Mouse (Mus musculus) frontal cortex, postnatal 25 days (tissue): ENCODE results near the gene Pnrc1.

Source experiments
- DNase-seq, 2 experiments: peaks; one replicate each; pipeline ENCODE4 v3.0.0; 2022; ENCODE audit warnings: low spot score in 2 of 2

Pnrc1 gene

DNA sequence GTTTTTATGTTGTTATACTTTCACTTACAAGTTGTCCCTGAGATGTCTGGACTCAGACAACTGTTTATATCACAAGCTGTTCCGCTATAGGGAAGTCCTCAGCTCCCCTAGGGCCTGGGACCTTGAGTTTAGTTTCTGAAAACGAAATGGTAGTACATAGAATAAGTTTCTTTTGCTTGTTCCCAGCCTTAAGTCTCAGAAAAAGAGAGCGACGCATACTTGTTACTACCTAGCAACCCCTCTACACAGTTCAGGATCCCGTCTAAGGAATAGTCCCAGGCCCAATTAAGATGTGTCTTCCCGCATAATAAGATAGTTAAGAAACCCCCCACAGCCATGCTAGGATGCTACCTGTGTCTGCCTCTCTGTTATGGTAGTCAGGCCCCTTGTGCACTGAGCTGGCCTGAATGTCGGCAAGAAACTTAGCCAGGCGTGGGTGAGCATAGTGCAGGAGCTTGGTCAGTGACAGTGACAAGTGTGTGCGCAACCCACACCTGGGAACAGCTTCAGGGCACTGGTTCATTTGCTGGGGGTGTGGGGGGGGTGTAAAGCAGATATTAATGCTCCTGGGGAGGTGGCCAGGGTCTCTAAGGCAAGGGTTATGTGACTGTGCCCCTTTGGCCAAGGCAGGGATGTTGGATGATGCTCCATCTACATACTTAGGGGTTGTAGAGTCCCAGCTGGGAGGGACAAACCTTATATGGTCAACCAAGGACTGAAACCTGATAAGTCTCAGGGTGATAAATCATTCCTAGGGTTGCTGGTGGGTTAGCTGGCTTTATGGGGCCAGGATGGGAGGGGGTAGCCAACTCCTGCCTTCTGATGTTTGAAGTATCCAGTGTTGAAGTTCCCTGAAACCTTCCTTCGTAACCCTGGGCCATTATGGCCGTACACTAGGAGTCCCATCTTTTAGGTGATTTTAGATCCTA is 19.3 kb downstream of the Pnrc1 start:
- DNase-seq: no peak

GRCm38 (mm10) chr4:33264979-33265726 is 24.8 kb downstream of the Pnrc1 start:
- no peak for DNase-seq

DNA sequence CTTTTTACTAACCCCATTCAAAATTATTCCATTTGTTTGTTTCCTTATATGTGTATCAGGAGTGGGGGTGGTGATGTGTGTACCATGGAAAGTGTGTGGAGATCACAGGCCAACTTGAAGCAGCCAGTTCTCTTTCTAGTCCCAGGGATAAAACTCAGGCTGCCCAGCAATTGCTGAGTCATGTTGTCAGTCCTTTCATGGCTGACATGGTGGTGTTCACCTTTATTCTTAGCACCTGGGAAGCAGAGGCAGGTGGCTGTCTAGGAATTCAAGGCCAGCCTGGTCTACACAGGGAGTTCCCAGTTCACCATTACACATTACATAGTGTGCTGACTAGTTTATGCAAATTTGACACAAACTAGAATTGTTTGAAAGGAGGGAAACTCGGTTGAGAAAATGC is 27.1 kb downstream of the Pnrc1 start:
- DNase-seq: no peak

DNA sequence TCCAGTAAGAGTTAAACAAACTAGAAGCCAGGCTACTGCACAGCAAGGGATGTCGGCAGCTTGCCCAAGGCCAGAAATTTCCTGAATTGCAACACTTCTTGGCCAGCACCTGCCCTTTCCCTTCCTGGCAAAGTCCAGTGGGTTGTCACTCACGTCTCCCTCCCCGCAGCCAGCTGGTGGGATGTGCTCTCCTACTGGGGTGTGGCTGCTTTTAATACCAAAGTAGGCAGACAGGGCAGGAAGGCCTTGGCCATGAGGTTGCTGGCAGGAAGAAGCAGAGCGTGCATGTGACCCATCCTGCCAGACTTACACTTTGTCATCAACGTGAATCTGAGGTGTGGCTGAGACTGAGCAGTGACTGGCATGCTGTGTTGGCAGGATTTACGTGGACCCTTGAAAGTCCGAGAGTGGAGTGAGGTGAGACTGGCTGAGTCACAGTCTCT is 28.6 kb downstream of the Pnrc1 start:
- DNase-seq: peak; percentile 9 to 17

DNA sequence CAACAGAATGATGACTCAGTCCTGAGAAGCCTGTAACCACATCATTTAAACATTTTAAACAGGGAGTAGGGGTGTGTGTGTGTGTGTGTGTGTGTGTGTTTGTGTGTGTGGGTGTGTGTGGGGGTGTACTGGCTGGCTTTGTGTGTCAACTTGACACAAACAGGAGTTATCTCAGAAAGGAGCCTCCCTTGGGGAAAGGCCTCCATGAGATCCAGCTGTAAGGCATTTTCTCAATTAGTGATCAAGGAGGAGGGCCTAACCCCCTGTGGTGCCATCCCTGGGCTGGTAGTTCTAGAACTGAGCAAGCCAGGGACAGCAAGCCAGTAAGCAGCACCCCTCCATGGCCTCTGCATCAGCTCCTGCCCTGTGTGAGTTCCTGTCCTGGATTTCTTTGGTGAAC is 29.7 kb downstream of the Pnrc1 start:
- no peak for DNase-seq

DNA sequence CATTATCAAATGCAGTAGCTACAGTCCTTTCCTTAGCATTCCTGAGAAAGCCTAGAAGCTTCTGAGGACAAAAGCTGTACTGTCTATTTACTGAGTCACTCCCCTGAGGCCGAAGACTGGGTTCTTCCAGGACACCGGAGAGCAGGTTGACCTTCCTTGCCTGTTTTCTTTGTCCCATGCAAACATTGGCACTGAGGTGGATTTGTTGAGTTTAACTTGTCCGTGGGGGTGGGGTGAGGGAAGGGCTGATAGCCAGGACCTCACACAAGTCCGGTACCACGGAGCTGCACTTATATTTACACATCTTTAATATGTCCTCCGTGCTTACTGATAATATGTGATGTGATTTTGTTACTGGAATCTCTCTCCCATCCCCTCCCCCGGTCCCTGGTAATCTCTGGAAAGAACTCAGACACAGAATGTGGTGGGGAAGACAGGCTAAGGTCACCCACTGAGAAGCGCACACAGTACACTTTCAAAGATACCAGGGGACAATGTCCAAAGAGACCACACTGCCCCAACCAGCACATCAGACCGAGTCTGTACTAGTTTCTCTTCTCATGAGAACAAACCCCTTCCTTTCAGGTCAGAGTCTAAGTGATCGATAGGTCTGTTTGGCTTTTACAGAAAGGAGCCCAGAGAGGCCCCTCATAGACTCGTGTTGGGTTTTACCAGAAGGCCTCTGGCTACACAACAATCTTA is 32.5 kb downstream of the Pnrc1 start:
- DNase-seq: no peak

GRCm38 (mm10) chr4:33254706-33255105 is 35.3 kb downstream of the Pnrc1 start:
- DNase-seq: no peak

GRCm38 (mm10) chr4:33250867-33251266 is 39.1 kb downstream of the Pnrc1 start:
- DNase-seq: no peak

- DNase-seq: no peak
Observed at GRCm38 (mm10) chr4:33249716-33250230, 40.2 kb downstream of the Pnrc1 start.

- no peak for DNase-seq
Observed at GRCm38 (mm10) chr4:33248915-33249314, 41.0 kb downstream of the Pnrc1 start.

- peak; percentile 93 to 96 for DNase-seq
Observed at GRCm38 (mm10) chr4:33248062-33248889, 41.7 kb downstream of the Pnrc1 start.

GRCm38 (mm10) chr4:33247479-33248053 is 42.4 kb downstream of the Pnrc1 start:
- peak; percentile 98 to 99 for DNase-seq

- no peak for DNase-seq
Observed at GRCm38 (mm10) chr4:33245853-33246395, 44.0 kb downstream of the Pnrc1 start.

GRCm38 (mm10) chr4:33243921-33244320 is 46.0 kb downstream of the Pnrc1 start:
- DNase-seq: no peak

DNA sequence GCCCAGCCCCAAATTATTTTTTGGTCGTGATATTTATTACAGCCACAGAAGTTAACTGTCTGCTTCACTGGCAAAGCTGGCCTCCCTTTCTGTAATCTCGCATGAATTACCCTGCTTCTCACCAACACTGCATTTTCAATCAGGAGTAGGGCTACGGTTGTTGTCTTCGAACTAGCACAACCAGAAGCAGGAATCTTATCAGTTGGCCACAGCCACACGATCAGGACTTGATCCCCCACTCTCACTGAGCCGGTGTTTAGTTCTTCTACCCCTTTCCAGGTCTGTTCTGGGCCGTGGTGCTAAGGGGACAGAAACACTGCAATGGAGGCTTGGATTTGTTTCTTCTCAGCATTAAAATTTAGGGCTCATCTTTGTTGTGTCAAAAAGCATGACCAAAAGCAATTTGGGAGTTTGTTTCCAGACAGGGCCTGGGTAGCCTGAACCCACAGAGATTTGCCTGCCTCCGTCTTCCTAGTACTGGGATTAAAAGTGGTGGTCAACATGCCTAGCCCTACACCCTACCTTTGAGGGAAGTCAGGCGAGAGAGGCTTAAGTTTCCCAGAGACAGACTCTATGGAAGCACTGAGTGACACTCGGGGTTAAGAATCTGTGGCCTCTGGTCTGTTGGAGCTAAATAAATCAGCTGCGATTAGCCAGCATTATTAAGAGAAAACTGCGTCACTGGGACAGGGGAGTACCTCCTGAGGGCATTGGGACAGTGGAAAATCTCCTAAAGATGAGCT is 46.8 kb downstream of the Pnrc1 start:
- DNase-seq: no peak

DNA sequence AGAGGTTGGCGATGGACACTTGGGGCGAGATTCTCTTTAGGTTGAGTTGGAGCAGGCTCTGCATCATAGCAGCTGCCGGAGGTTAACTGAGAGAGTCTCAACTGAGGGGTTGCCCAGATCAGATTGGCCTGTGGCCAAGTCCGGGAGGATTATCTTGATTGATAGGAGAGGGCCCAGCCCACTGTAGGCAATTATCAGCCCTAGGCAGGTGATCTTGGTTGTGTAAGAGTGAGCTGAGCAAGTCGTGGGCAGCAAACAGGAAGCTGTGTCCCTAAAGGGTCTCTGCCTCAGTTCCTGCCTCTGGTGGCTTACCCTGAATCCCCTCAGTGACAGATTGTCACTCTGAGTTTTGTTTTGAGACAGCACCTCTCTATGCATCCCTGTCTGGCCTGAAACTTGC is 47.4 kb downstream of the Pnrc1 start:
- DNase-seq: no peak

GRCm38 (mm10) chr4:33230881-33231280 is 59.1 kb downstream of the Pnrc1 start:
- no peak for DNase-seq

DNA sequence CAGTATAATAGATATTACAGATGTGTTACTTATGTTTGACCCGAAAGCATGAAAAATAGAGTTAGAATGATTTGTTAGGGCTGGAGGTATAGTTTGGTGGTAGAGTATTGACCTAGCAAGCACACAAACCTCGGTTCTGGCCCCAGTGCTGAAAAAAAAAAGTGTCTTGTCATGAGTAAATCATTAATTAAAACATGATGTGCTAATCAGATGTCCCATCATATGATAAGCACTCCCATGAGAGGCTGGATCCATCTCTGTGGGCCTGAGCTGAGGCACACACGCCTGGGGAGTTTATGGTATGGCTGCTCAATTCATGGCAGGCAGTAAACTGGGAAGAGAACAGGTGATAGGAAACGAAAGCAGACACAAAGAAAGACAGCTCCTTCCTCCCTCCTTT is 60.3 kb downstream of the Pnrc1 start:
- no peak for DNase-seq

- DNase-seq: no peak
Observed at GRCm38 (mm10) chr4:33227164-33227563, 62.8 kb downstream of the Pnrc1 start.
